Mouse (Mus musculus) limb, embryonic 15.5 days (tissue): ENCODE results near the gene Rnf212b. TPM values are rescaled to one million over a fixed set of nuclear protein-coding genes. Genes with fewer than 3 reads are reported as not detected.

Experiments
- ATAC-seq: fragments of 200-750 bp; cut with Nextera tagmentation; 2 replicates; pipeline ENCODE4 v1.8.0; 2017; ENCODE audit warnings: low read depth, moderate TSS enrichment; ENCODE audit not compliant: insufficient number of reproducible peaks, low FRiP score, low TSS enrichment
- H3K27ac ChIP-seq: fragments of 300-500 bp; sonication (generic); 2 replicates; pipeline ENCODE4 v1.5.1; 2015; ENCODE audit warnings: moderate library complexity, mild to moderate bottlenecking, inconsistent platforms
- H3K27me3 ChIP-seq: fragments of 300-500 bp; sonication (generic); 2 replicates; pipeline ENCODE4 v1.6.1; 2015; ENCODE audit warnings: inconsistent platforms
- H3K36me3 ChIP-seq: fragments of 300-500 bp; sonication (generic); 2 replicates; pipeline ENCODE4 v1.6.1; 2015; ENCODE audit warnings: inconsistent platforms
- H3K4me1 ChIP-seq: fragments of 300-500 bp; sonication (generic); 2 replicates; pipeline ENCODE4 v1.6.1; 2015; ENCODE audit warnings: inconsistent platforms
- H3K4me2 ChIP-seq: fragments of 300-500 bp; sonication (generic); 2 replicates; pipeline ENCODE4 v1.6.1; 2015; ENCODE audit warnings: mild to moderate bottlenecking, inconsistent platforms
- H3K4me3 ChIP-seq: fragments of 300-500 bp; sonication (generic); 2 replicates; pipeline ENCODE4 v1.5.1; 2015; ENCODE audit warnings: mild to moderate bottlenecking, inconsistent platforms
- H3K9ac ChIP-seq: fragments of 300-500 bp; sonication (generic); 2 replicates; pipeline ENCODE4 v1.6.1; 2015; ENCODE audit warnings: inconsistent platforms
- H3K9me3 ChIP-seq: fragments of 300-500 bp; sonication (generic); 2 replicates; pipeline ENCODE4 v1.6.1; 2016; ENCODE audit warnings: inconsistent platforms
- WGBS: fragments of 180-500 bp; shearing (Covaris S2); methylation state at CpG from one replicate; pipeline ENCODE4 v1.1.7; 2015; 5-methylcytosine and 5-hydroxymethylcytosine counted together
- polyA plus RNA-seq: library from polyadenylated mRNA; unstranded; fragments of >200 nt; fragmentation: Nextera tagmentation; extraction: Ambion mirVana; gene quantifications from 2 replicates; pipeline ENCODE4 v1.2.1, GENCODE M21; 2015

Rnf212b gene
- polyA plus RNA-seq, 1 experiment from 2014 or later, result not detected

- peak within 1 kb of the TSS; percentile 21; the same call in 1 of the 2 replicates for H3K9ac ChIP-seq
- H3K27me3 ChIP-seq, result peaks cover 28% of the 10 kb centered on the region
- no peaks in the 10 kb centered on the region for H3K9me3 ChIP-seq
- peaks cover 14% of the 10 kb centered on the region for H3K4me1 ChIP-seq
- H3K4me3 ChIP-seq, result peak within 1 kb of the TSS; percentile 46
- H3K36me3 ChIP-seq, result no peaks in the 10 kb centered on the region
- no peak within 1 kb of the TSS for H3K27ac ChIP-seq
- peak within 1 kb of the TSS; percentile 82 for H3K4me2 ChIP-seq
- WGBS, result 1% methylated on average over 37 of the region's 37 CpGs
- peak; percentile 61; the same call in 1 of the 2 replicates for ATAC-seq
These were observed 32.2 kb upstream of the Rnf212b start, which contains the start of gene Slc7a8 for GRCm38 (mm10) chr14:54781610-54782365. Slc7a8 (minus strand) TSS chr14:54781946.

DNA sequence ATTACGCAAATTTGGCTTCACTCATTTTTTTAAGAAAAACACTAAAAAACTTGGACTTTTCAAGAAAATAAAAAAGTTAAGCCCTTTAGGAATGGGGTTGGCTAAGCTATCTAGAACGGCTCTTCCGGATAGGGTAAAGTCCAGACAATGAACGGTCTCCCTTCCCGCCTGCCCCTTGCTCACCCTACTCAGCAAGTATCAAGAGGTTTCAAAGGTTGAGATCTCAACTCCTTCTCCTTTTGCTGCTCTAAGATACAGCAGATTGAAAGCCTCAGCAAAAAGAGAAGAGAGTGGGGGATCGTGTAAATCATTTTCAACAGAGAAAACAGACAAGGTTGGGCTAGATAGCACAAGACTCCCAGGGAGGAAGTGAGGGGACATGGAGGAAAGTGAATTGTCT is 31.0 kb upstream of the Rnf212b start:
- Histone ChIP-seq H3K27ac (no peak overlapping the region), H3K4me2 (no peak overlapping the region), H3K27me3 (peaks cover 28% of the 10 kb centered on the region), H3K36me3 (no peaks in the 10 kb centered on the region), H3K4me3 (no peak overlapping the region), H3K9ac (no peak overlapping the region), H3K4me1 (peaks cover 14% of the 10 kb centered on the region), H3K9me3 (no peaks in the 10 kb centered on the region)
- no peak for ATAC-seq
- WGBS, result 92% methylated on average over 6 of the region's 6 CpGs

DNA sequence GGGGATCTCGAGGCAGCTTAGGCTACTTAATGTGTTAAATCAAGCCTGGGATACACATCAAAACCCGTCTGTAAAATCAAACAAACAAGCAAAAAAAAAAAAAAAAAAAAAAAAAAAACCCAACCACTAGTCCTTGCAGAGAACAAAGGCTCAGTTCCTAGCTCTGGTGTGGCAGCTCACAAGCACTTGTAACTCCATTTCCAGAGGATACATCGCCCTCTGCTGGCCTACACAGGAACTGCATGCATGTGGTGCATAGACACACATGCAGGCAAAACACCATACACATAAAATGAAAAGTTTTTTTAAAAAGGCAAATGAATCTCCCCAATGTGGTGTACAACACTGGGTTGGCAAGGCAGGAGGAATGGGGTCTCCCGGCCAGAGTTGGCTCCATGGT is 28.0 kb upstream of the Rnf212b start:
- Histone ChIP-seq H3K27me3 (peaks cover 16% of the 10 kb centered on the region), H3K9me3 (no peaks in the 10 kb centered on the region), H3K4me2 (no peak overlapping the region), H3K36me3 (no peaks in the 10 kb centered on the region), H3K4me3 (no peak overlapping the region), H3K4me1 (peaks cover 9% of the 10 kb centered on the region), H3K27ac (no peak overlapping the region), H3K9ac (no peak overlapping the region)
- WGBS, result 53% methylated on average over 4 of the region's 4 CpGs
- ATAC-seq, result no peak

- no peaks in the 10 kb centered on the region for H3K9me3 ChIP-seq
- H3K27ac ChIP-seq, result no peak overlapping the region
- H3K9ac ChIP-seq, result no peak overlapping the region
- peaks cover 13% of the 10 kb centered on the region for H3K27me3 ChIP-seq
- no peak overlapping the region for H3K4me3 ChIP-seq
- H3K4me1 ChIP-seq, result peaks cover 4% of the 10 kb centered on the region; the same call in 1 of the 2 replicates
- ATAC-seq, result no peak
- no peak overlapping the region for H3K4me2 ChIP-seq
- no peaks in the 10 kb centered on the region for H3K36me3 ChIP-seq
- 46% methylated on average over 10 of the region's 10 CpGs for WGBS
These were observed 27.5 kb upstream of the Rnf212b start for GRCm38 (mm10) chr14:54786489-54786888.

GRCm38 (mm10) chr14:54787226-54787625 is 26.7 kb upstream of the Rnf212b start:
- no peak overlapping the region for H3K4me2 ChIP-seq
- H3K36me3 ChIP-seq, result no peaks in the 10 kb centered on the region
- H3K4me1 ChIP-seq, result no peaks in the 10 kb centered on the region
- ATAC-seq, result no peak
- no peak overlapping the region for H3K4me3 ChIP-seq
- H3K9ac ChIP-seq, result no peak overlapping the region
- H3K27me3 ChIP-seq, result peaks cover 5% of the 10 kb centered on the region
- whole genome bisulfite sequencing, result 54% methylated on average over 4 of the region's 4 CpGs
- H3K27ac ChIP-seq, result no peak overlapping the region
- no peaks in the 10 kb centered on the region for H3K9me3 ChIP-seq

GRCm38 (mm10) chr14:54788231-54788630 is 25.7 kb upstream of the Rnf212b start:
- H3K4me2 ChIP-seq, result no peak overlapping the region
- H3K9ac ChIP-seq, result no peak overlapping the region
- H3K4me3 ChIP-seq, result no peak overlapping the region
- ATAC-seq, result no peak
- H3K27ac ChIP-seq, result no peak overlapping the region
- no peaks in the 10 kb centered on the region for H3K36me3 ChIP-seq
- no peaks in the 10 kb centered on the region for H3K9me3 ChIP-seq
- WGBS, result 93% methylated on average over 5 of the region's 5 CpGs
- H3K27me3 ChIP-seq, result 0 out of 2 replicates have a peak, but pooled peaks cover 3% of the 10 kb centered on the region
- H3K4me1 ChIP-seq, result no peaks in the 10 kb centered on the region

DNA sequence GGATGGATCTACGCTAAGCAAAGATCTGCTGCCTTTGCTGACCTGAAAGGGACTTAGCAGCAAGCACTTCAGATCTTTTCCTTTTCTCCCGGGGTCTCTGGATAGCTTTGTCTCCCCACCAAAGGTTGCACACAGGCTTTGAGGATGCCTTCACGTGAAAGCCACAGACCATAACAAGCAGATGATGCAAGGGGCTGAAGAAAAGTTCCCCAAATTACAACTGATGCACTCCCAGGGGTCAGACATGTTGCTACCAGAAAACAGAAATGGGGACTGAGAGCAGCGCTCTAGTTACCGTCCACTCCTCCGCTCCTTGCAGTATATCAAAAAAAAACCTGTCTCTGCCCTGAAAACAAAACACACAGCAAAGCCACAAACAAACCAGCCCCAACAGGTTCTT is 21.8 kb upstream of the Rnf212b start:
- Histone ChIP-seq H3K27me3 (no peaks in the 10 kb centered on the region), H3K27ac (no peak overlapping the region), H3K4me1 (no peaks in the 10 kb centered on the region), H3K36me3 (no peaks in the 10 kb centered on the region), H3K4me3 (no peak overlapping the region), H3K9ac (no peak overlapping the region), H3K4me2 (no peak overlapping the region), H3K9me3 (no peaks in the 10 kb centered on the region)
- ATAC-seq, result no peak
- 75% methylated on average over 6 of the region's 6 CpGs for WGBS

GRCm38 (mm10) chr14:54793351-54793750 is 20.6 kb upstream of the Rnf212b start:
- no peak for ATAC-seq
- 67% methylated on average over 1 of the region's 1 CpGs for WGBS
- Histone ChIP-seq H3K27ac (no peak overlapping the region), H3K4me2 (no peak overlapping the region), H3K36me3 (no peaks in the 10 kb centered on the region), H3K9ac (no peak overlapping the region), H3K9me3 (no peaks in the 10 kb centered on the region), H3K4me1 (no peaks in the 10 kb centered on the region), H3K27me3 (no peaks in the 10 kb centered on the region), H3K4me3 (no peak overlapping the region)

- Histone ChIP-seq H3K9me3 (no peaks in the 10 kb centered on the region), H3K27me3 (no peaks in the 10 kb centered on the region), H3K4me1 (no peaks in the 10 kb centered on the region), H3K4me3 (no peak overlapping the region), H3K4me2 (no peak overlapping the region), H3K36me3 (no peaks in the 10 kb centered on the region), H3K27ac (no peak overlapping the region), H3K9ac (no peak overlapping the region)
- WGBS, result 78% methylated on average over 8 of the region's 8 CpGs
- no peak for ATAC-seq
These were observed 19.8 kb upstream of the Rnf212b start for GRCm38 (mm10) chr14:54793894-54794830.

- 88% methylated on average over 1 of the region's 1 CpGs for WGBS
- H3K27ac ChIP-seq, result no peak overlapping the region
These were observed 18.0 kb upstream of the Rnf212b start for GRCm38 (mm10) chr14:54795901-54796300.

DNA sequence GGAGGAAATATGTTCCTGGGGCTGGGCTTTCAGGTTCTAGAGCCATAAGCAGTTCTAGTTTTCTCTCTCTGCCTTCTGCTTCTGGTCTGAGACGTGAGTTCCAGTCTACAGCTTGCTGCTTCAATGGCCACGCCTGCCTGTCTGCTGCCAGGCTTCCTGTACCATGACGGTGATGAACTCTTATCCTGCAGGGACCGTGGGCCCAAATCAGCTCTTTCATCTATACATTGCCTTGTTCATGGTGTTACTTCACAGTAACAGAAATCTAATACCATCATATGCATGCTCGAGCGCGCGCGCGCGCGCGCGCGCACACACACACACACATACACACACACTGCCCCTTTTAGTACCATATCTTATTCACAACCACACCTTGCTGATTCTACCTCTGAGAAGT is 17.2 kb upstream of the Rnf212b start:
- H3K27ac ChIP-seq, result no peak overlapping the region
- no peaks in the 10 kb centered on the region for H3K27me3 ChIP-seq
- H3K36me3 ChIP-seq, result no peaks in the 10 kb centered on the region
- H3K9me3 ChIP-seq, result no peaks in the 10 kb centered on the region
- H3K4me1 ChIP-seq, result no peaks in the 10 kb centered on the region
- WGBS, result 92% methylated on average over 15 of the region's 15 CpGs
- ATAC-seq, result no peak
- no peak overlapping the region for H3K4me2 ChIP-seq
- H3K4me3 ChIP-seq, result no peak overlapping the region
- H3K9ac ChIP-seq, result no peak overlapping the region

More at GRCm38 (mm10) chr14:54795901-54796300, 18.0 kb upstream of the Rnf212b start:
- Histone ChIP-seq H3K36me3 (no peaks in the 10 kb centered on the region), H3K27me3 (no peaks in the 10 kb centered on the region), H3K9me3 (no peaks in the 10 kb centered on the region), H3K4me2 (no peak overlapping the region), H3K4me3 (no peak overlapping the region), H3K4me1 (no peaks in the 10 kb centered on the region), H3K9ac (no peak overlapping the region)
- no peak for ATAC-seq

DNA sequence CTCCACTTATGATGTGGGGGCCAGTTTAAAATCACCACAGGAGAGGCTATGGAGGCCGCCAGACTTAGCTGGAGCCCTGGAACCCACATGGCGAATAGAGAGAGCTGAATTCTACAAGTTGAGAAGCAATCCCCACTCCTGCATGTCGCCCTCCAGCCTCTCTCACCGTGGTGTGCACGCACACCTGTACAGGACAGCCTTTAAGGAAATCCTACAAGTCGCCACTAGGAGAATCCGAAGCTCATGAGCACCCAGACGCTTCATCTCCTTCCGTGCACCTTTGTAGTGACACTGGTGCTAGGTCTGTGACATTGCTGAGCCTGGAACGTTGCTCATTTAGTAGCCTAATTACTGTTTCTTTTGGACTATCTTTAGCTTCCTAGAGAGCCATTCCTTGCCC is 14.3 kb upstream of the Rnf212b start:
- no peak for ATAC-seq

More for the DNA sequence above, 14.3 kb upstream of the Rnf212b start:
- Histone ChIP-seq H3K36me3 (no peaks in the 10 kb centered on the region), H3K27ac (no peak overlapping the region), H3K4me3 (no peak overlapping the region), H3K9ac (no peak overlapping the region), H3K9me3 (no peaks in the 10 kb centered on the region), H3K27me3 (no peaks in the 10 kb centered on the region), H3K4me1 (no peaks in the 10 kb centered on the region), H3K4me2 (no peak overlapping the region)
- 49% methylated on average over 10 of the region's 10 CpGs for WGBS
